Mouse (Mus musculus) left cerebral cortex, adult 18-20 months (tissue): ENCODE data around the gene Adipor2. TPM values are rescaled to one million over a fixed set of nuclear protein-coding genes. Genes with fewer than 3 reads are reported as not detected.

ENCODE experiments used
- DNase-seq, 2 experiments: peaks; one replicate each; pipeline ENCODE4 v3.0.0; 2021 to 2022; ENCODE audit warnings: low spot score in 2 of 2, mixed read lengths in 1 of 2
- total RNA-seq, 2 experiments: library from RNA; stranded (reverse); gene quantifications; 2 replicates each; pipeline ENCODE4 v1.2.3; 2021

Gene Adipor2
- total RNA-seq, 2 experiments from 2014 or later, result 39.3 to 40.0 TPM

- DNase-seq, result no peak
These were observed 65.8 kb downstream of the Adipor2 start for GRCm38 (mm10) chr6:119351656-119352055.

- DNase-seq, result no peak
These were observed 66.8 kb downstream of the Adipor2 start for GRCm38 (mm10) chr6:119350703-119351198.

GRCm38 (mm10) chr6:119348234-119348633, 69.3 kb downstream of the Adipor2 start:
- DNase-seq, result peak; percentile 79 to 90

GRCm38 (mm10) chr6:119347813-119348212, 69.7 kb downstream of the Adipor2 start:
- no peak for DNase-seq

- no peak for DNase-seq
These were observed 71.2 kb downstream of the Adipor2 start for GRCm38 (mm10) chr6:119346257-119346656.

GRCm38 (mm10) chr6:119341409-119341808, 76.1 kb downstream of the Adipor2 start:
- peak in 1 of 2 experiments; percentile 19 for DNase-seq

GRCm38 (mm10) chr6:119338121-119338912, 79.2 kb downstream of the Adipor2 start:
- DNase-seq, result no peak

- DNase-seq, result no peak
These were observed 80.2 kb downstream of the Adipor2 start for GRCm38 (mm10) chr6:119337287-119337686.

GRCm38 (mm10) chr6:119336124-119336523, 81.4 kb downstream of the Adipor2 start:
- no peak for DNase-seq

GRCm38 (mm10) chr6:119333831-119334230, 83.7 kb downstream of the Adipor2 start:
- no peak for DNase-seq

GRCm38 (mm10) chr6:119333202-119333601, 84.3 kb downstream of the Adipor2 start:
- no peak for DNase-seq

- DNase-seq, result no peak
These were observed 85.4 kb downstream of the Adipor2 start for GRCm38 (mm10) chr6:119332111-119332510.

- DNase-seq, result peak; percentile 76 to 83
These were observed 87.0 kb downstream of the Adipor2 start, which contains the start of gene Lrtm2 for GRCm38 (mm10) chr6:119330506-119330905. Lrtm2 (minus strand) TSS chr6:119330766.

GRCm38 (mm10) chr6:119329936-119330335, 87.6 kb downstream of the Adipor2 start:
- DNase-seq, result peak in 1 of 2 experiments; percentile 55

GRCm38 (mm10) chr6:119329215-119329714, 88.2 kb downstream of the Adipor2 start:
- DNase-seq, result peak; percentile 89 to 91

GRCm38 (mm10) chr6:119328521-119329115, 88.9 kb downstream of the Adipor2 start:
- peak in 1 of 2 experiments; percentile 54 for DNase-seq

- no peak for DNase-seq
These were observed 91.0 kb downstream of the Adipor2 start for GRCm38 (mm10) chr6:119326541-119326940.

- no peak for DNase-seq
These were observed 91.5 kb downstream of the Adipor2 start for GRCm38 (mm10) chr6:119325978-119326377.

GRCm38 (mm10) chr6:119324776-119325175, 92.7 kb downstream of the Adipor2 start:
- DNase-seq, result no peak

- DNase-seq, result peak in 1 of 2 experiments; percentile 48
These were observed 95.8 kb downstream of the Adipor2 start for GRCm38 (mm10) chr6:119321752-119322151.

GRCm38 (mm10) chr6:119320481-119320880, 97.0 kb downstream of the Adipor2 start:
- no peak for DNase-seq

GRCm38 (mm10) chr6:119319358-119319757, 98.1 kb downstream of the Adipor2 start:
- no peak for DNase-seq
